Mouse (Mus musculus): ENCODE results near the gene G3bp2. TPM values are rescaled to one million over a fixed set of nuclear protein-coding genes. Genes with fewer than 3 reads are reported as not detected.

The G3bp2 gene
- polyA plus RNA-seq, 1 experiment from 2014 or later: 136 TPM

DNA sequence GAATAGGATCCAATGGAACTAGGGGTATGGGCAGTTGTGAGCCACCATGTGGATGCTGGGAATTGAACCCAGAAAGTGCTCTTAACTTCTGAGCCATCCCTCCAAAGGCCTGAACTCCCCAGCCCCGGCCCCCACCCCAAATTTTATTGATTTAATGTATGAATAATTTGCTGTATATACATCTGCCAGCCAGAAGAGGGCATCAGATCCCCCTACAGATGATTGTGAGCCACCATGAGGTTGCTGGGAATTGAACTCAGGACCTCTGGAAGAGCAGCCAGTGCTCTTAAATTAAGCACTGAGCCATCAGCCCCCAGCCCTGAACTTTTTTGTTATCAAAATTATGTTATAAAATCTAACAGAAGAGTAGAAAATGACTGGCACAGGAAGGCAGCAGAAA is 7.2 kb downstream of the G3bp2 start:
- no peak overlapping the region for H3K4me3 ChIP-seq
- H3K9ac ChIP-seq: no peak overlapping the region
- H3K4me2 ChIP-seq: no peak overlapping the region
- no peaks in the 10 kb centered on the region for H3K9me3 ChIP-seq
- peaks cover 6% of the 10 kb centered on the region; the same call in 1 of the 2 replicates for H3K4me1 ChIP-seq
- no peaks in the 10 kb centered on the region for H3K27me3 ChIP-seq
- no peak overlapping the region for H3K27ac ChIP-seq
- H3K36me3 ChIP-seq: peaks cover 4% of the 10 kb centered on the region; the same call in 1 of the 2 replicates
- 84% methylated on average over 1 of the region's 1 CpGs for WGBS
- ATAC-seq (ENCODE audit: insufficient number of reproducible peaks, low FRiP score, low TSS enrichment, low read depth): no peak

DNA sequence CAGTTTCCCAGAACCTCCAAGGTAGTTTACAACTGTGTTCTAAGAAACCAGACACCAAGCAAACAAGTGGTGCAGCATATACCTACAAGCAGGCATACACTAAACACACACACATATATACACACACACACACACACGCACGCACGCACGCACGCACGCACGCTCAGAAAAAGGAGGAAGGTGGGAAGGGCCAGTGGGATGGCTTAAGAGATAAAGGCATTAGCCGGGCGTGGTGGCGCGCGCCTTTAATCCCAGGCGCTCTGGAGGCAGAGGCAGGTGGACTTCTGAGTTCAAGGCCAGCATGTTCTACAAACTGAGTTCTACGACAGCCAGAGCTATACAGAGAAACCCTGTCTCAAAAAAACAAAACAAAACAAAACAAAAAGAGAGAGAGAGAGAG is 9.5 kb downstream of the G3bp2 start:
- no peak overlapping the region for H3K4me3 ChIP-seq
- ATAC-seq (ENCODE audit: insufficient number of reproducible peaks, low FRiP score, low TSS enrichment, low read depth): no peak
- no peaks in the 10 kb centered on the region for H3K27me3 ChIP-seq
- H3K4me2 ChIP-seq: no peak overlapping the region
- no peaks in the 10 kb centered on the region for H3K9me3 ChIP-seq
- whole genome bisulfite sequencing: 93% methylated on average over 14 of the region's 14 CpGs
- H3K9ac ChIP-seq: no peak overlapping the region
- peaks cover 6% of the 10 kb centered on the region; the same call in 1 of the 2 replicates for H3K36me3 ChIP-seq
- H3K27ac ChIP-seq: no peak overlapping the region
- 0 out of 2 replicates have a peak, but pooled peaks cover 2% of the 10 kb centered on the region for H3K4me1 ChIP-seq

- Histone ChIP-seq H3K4me3 (no peak overlapping the region), H3K9me3 (no peaks in the 10 kb centered on the region), H3K9ac (no peak overlapping the region), H3K4me2 (no peak overlapping the region), H3K27me3 (no peaks in the 10 kb centered on the region), H3K4me1 (no peaks in the 10 kb centered on the region), H3K36me3 (peaks cover 57% of the 10 kb centered on the region), H3K27ac (no peak overlapping the region)
- no peak for ATAC-seq (ENCODE audit: insufficient number of reproducible peaks, low FRiP score, low TSS enrichment, low read depth)
- WGBS: 96% methylated on average over 2 of the region's 2 CpGs
These were observed 20.3 kb downstream of the G3bp2 start for GRCm38 (mm10) chr5:92063192-92063591.

- no peaks in the 10 kb centered on the region for H3K9me3 ChIP-seq
- no peak for ATAC-seq (ENCODE audit: insufficient number of reproducible peaks, low FRiP score, low TSS enrichment, low read depth)
- no peak overlapping the region for H3K9ac ChIP-seq
- H3K27ac ChIP-seq: no peak overlapping the region
- H3K4me1 ChIP-seq: no peaks in the 10 kb centered on the region
- no peaks in the 10 kb centered on the region for H3K27me3 ChIP-seq
- no peak overlapping the region for H3K4me2 ChIP-seq
- whole genome bisulfite sequencing: 92% methylated on average over 6 of the region's 6 CpGs
- H3K4me3 ChIP-seq: no peak overlapping the region
- H3K36me3 ChIP-seq: peaks cover 52% of the 10 kb centered on the region
These were observed 30.7 kb downstream of the G3bp2 start for GRCm38 (mm10) chr5:92052866-92053265.

GRCm38 (mm10) chr5:92050419-92050818 is 33.1 kb downstream of the G3bp2 start:
- Histone ChIP-seq H3K9ac (no peak overlapping the region), H3K27ac (no peak overlapping the region), H3K27me3 (no peaks in the 10 kb centered on the region), H3K36me3 (peaks cover 29% of the 10 kb centered on the region), H3K4me3 (no peak overlapping the region), H3K4me2 (no peak overlapping the region), H3K4me1 (no peaks in the 10 kb centered on the region), H3K9me3 (no peaks in the 10 kb centered on the region)
- no peak for ATAC-seq (ENCODE audit: insufficient number of reproducible peaks, low FRiP score, low TSS enrichment, low read depth)
- WGBS: 83% methylated on average over 3 of the region's 3 CpGs

DNA sequence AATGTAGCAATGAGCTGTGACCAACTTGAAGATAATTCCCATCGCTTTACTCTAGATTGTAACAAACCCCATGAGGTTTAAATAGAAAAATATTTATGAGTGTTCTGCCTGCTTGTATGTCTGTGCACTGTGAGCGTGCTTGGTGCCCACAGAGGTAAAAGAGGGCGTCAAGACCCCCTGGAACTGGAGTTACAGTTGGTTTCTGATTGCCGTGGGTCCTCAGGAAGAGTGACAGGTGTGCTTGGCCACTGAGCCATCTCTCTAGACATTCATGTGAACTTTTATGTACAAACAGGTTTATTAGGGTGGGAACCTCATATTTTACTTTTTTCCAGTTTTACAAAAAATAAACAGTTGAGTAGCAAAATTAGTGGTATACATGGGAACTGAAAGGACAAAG is 39.7 kb downstream of the G3bp2 start, which contains the start of gene Cdkl2:
Gene Cdkl2 (minus strand): TSS at position 101 of the 400 bp plus-strand sequence.
- H3K27ac ChIP-seq: no peak within 1 kb of the TSS
- H3K27me3 ChIP-seq: peaks cover 8% of the 10 kb centered on the region
- peaks cover 4% of the 10 kb centered on the region; the same call in 1 of the 2 replicates for H3K4me1 ChIP-seq
- H3K4me3 ChIP-seq: peak within 1 kb of the TSS; percentile 82
- H3K4me2 ChIP-seq: peak within 1 kb of the TSS; percentile 96
- H3K9ac ChIP-seq: peak within 1 kb of the TSS; percentile 39
- WGBS: 57% methylated on average over 4 of the region's 4 CpGs
- H3K36me3 ChIP-seq: no peaks in the 10 kb centered on the region
- no peak for ATAC-seq (ENCODE audit: insufficient number of reproducible peaks, low FRiP score, low TSS enrichment, low read depth)
- H3K9me3 ChIP-seq: no peaks in the 10 kb centered on the region

- H3K4me2 ChIP-seq: peak overlapping the region; percentile 96
- under 1% methylated on average over 67 of the region's 68 CpGs for WGBS
- H3K36me3 ChIP-seq: no peaks in the 10 kb centered on the region
- peaks cover 4% of the 10 kb centered on the region; the same call in 1 of the 2 replicates for H3K4me1 ChIP-seq
- ATAC-seq (ENCODE audit: insufficient number of reproducible peaks, low FRiP score, low TSS enrichment, low read depth): peak; percentile 92
- peaks cover 8% of the 10 kb centered on the region for H3K27me3 ChIP-seq
- no peaks in the 10 kb centered on the region for H3K9me3 ChIP-seq
- H3K9ac ChIP-seq: peak overlapping the region; percentile 39
- H3K27ac ChIP-seq: no peak overlapping the region
- peak overlapping the region; percentile 82 for H3K4me3 ChIP-seq
These were observed 40.9 kb downstream of the G3bp2 start for GRCm38 (mm10) chr5:92042377-92043348.

DNA sequence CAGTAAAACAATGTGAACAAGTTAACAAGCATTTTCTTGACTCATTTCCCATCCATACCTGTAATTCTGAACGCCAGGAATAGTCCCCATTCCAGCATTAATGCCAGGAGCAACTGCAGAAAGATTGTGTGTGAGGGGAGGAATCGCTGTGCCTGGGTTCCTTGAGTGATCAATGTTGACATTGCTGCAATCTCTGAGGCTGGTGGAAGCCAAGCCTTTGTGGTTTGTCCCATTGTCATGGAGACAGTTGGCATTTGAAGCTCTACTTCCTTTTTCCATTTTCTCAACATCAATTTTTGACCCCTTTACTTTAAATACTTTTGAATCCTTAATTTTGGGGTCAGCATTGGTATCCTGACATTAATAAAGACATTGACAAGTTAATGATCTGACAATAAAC is 63.6 kb downstream of the G3bp2 start:
- no peak overlapping the region for H3K4me3 ChIP-seq
- no peak overlapping the region for H3K9ac ChIP-seq
- H3K4me1 ChIP-seq: no peaks in the 10 kb centered on the region
- H3K27me3 ChIP-seq: no peaks in the 10 kb centered on the region
- no peak overlapping the region for H3K27ac ChIP-seq
- no peak overlapping the region for H3K4me2 ChIP-seq
- no peaks in the 10 kb centered on the region for H3K36me3 ChIP-seq
- no peak for ATAC-seq (ENCODE audit: insufficient number of reproducible peaks, low FRiP score, low TSS enrichment, low read depth)
- WGBS: 50% methylated on average over 2 of the region's 2 CpGs
- no peaks in the 10 kb centered on the region for H3K9me3 ChIP-seq

- 61% methylated on average over 7 of the region's 7 CpGs for WGBS
- Histone ChIP-seq H3K4me3 (no peak overlapping the region), H3K4me1 (no peaks in the 10 kb centered on the region), H3K9ac (no peak overlapping the region), H3K9me3 (no peaks in the 10 kb centered on the region), H3K4me2 (no peak overlapping the region), H3K36me3 (no peaks in the 10 kb centered on the region), H3K27ac (no peak overlapping the region), H3K27me3 (no peaks in the 10 kb centered on the region)
- ATAC-seq (ENCODE audit: insufficient number of reproducible peaks, low FRiP score, low TSS enrichment, low read depth): no peak
These were observed 71.8 kb downstream of the G3bp2 start for GRCm38 (mm10) chr5:92011756-92012155.

GRCm38 (mm10) chr5:92009827-92010226 is 73.7 kb downstream of the G3bp2 start:
- no peak overlapping the region for H3K27ac ChIP-seq
- H3K4me1 ChIP-seq: no peaks in the 10 kb centered on the region
- ATAC-seq (ENCODE audit: insufficient number of reproducible peaks, low FRiP score, low TSS enrichment, low read depth): no peak
- no peaks in the 10 kb centered on the region for H3K9me3 ChIP-seq
- H3K27me3 ChIP-seq: no peaks in the 10 kb centered on the region
- H3K4me3 ChIP-seq: no peak overlapping the region
- WGBS: 22% methylated on average over 2 of the region's 2 CpGs
- H3K4me2 ChIP-seq: no peak overlapping the region
- no peaks in the 10 kb centered on the region for H3K36me3 ChIP-seq
- H3K9ac ChIP-seq: no peak overlapping the region

- Histone ChIP-seq H3K9me3 (no peaks in the 10 kb centered on the region), H3K4me1 (no peaks in the 10 kb centered on the region), H3K4me2 (no peak overlapping the region), H3K4me3 (no peak overlapping the region), H3K9ac (no peak overlapping the region), H3K27ac (no peak overlapping the region), H3K36me3 (no peaks in the 10 kb centered on the region), H3K27me3 (no peaks in the 10 kb centered on the region)
- ATAC-seq (ENCODE audit: insufficient number of reproducible peaks, low FRiP score, low TSS enrichment, low read depth): no peak
- 65% methylated on average over 2 of the region's 2 CpGs for WGBS
These were observed 80.5 kb downstream of the G3bp2 start for GRCm38 (mm10) chr5:92003011-92003410.

All from limb, embryonic 15.5 days (tissue).